Mouse (Mus musculus): ENCODE data around the gene Klrg1. TPM values are rescaled to one million over a fixed set of nuclear protein-coding genes. Genes with fewer than 3 reads are reported as not detected.

The Klrg1 gene
- total RNA-seq, 2 experiments from 2014 or later: 0.44 to 0.56 TPM

- ATAC-seq (ENCODE audit: poor library complexity, severe bottlenecking): peak; percentile 20; the same call in 1 of the 2 replicates
Observed at GRCm38 (mm10) chr6:122293796-122294195, 11.1 kb upstream of the Klrg1 start.

- ATAC-seq (ENCODE audit: poor library complexity, severe bottlenecking): no peak
Observed at GRCm38 (mm10) chr6:122293121-122293520, 10.4 kb upstream of the Klrg1 start.

- 0 out of 2 replicates have a peak, but pooled peaks have one; percentile 23 for ATAC-seq (ENCODE audit: poor library complexity, severe bottlenecking)
Observed at GRCm38 (mm10) chr6:122292184-122292583, 9.5 kb upstream of the Klrg1 start.

GRCm38 (mm10) chr6:122291735-122292134 is 9.1 kb upstream of the Klrg1 start:
- peak; percentile 31 for ATAC-seq (ENCODE audit: poor library complexity, severe bottlenecking)

- ATAC-seq (ENCODE audit: poor library complexity, severe bottlenecking): no peak
Observed at GRCm38 (mm10) chr6:122291264-122291663, 8.6 kb upstream of the Klrg1 start.

- no peak for ATAC-seq (ENCODE audit: poor library complexity, severe bottlenecking)
Observed at GRCm38 (mm10) chr6:122290253-122290652, 7.6 kb upstream of the Klrg1 start.

GRCm38 (mm10) chr6:122289313-122289712 is 6.6 kb upstream of the Klrg1 start:
- no peak for ATAC-seq (ENCODE audit: poor library complexity, severe bottlenecking)

- peak; percentile 33; the same call in 1 of the 2 replicates for ATAC-seq (ENCODE audit: poor library complexity, severe bottlenecking)
Observed at GRCm38 (mm10) chr6:122288263-122288662, 5.6 kb upstream of the Klrg1 start.

- peak; percentile 52; the same call in 1 of the 2 replicates for ATAC-seq (ENCODE audit: poor library complexity, severe bottlenecking)
Observed at GRCm38 (mm10) chr6:122284823-122285222, 2.1 kb upstream of the Klrg1 start.

- ATAC-seq (ENCODE audit: poor library complexity, severe bottlenecking): no peak
Observed at GRCm38 (mm10) chr6:122284304-122284703, 1.6 kb upstream of the Klrg1 start.

- ATAC-seq (ENCODE audit: poor library complexity, severe bottlenecking): no peak
Observed at GRCm38 (mm10) chr6:122283429-122283828, 747 bp upstream of the Klrg1 start.

GRCm38 (mm10) chr6:122276565-122276964 is 6.1 kb downstream of the Klrg1 start:
- ATAC-seq (ENCODE audit: poor library complexity, severe bottlenecking): no peak

GRCm38 (mm10) chr6:122274546-122274945 is 8.1 kb downstream of the Klrg1 start:
- ATAC-seq (ENCODE audit: poor library complexity, severe bottlenecking): peak; percentile 85

- peak; percentile 71 for ATAC-seq (ENCODE audit: poor library complexity, severe bottlenecking)
Observed at GRCm38 (mm10) chr6:122270152-122270551, 12.5 kb downstream of the Klrg1 start.

GRCm38 (mm10) chr6:122269170-122269569 is 13.5 kb downstream of the Klrg1 start:
- no peak for ATAC-seq (ENCODE audit: poor library complexity, severe bottlenecking)

GRCm38 (mm10) chr6:122268561-122268960 is 14.1 kb downstream of the Klrg1 start:
- no peak for ATAC-seq (ENCODE audit: poor library complexity, severe bottlenecking)

GRCm38 (mm10) chr6:122262543-122262942 is 20.1 kb downstream of the Klrg1 start:
- no peak for ATAC-seq (ENCODE audit: poor library complexity, severe bottlenecking)

- ATAC-seq (ENCODE audit: poor library complexity, severe bottlenecking): no peak
Observed at GRCm38 (mm10) chr6:122252146-122252545, 30.5 kb downstream of the Klrg1 start.

- ATAC-seq (ENCODE audit: poor library complexity, severe bottlenecking): no peak
Observed at GRCm38 (mm10) chr6:122250033-122250432, 32.6 kb downstream of the Klrg1 start.

Measured in megakaryocyte, adult 5-6 weeks (primary cell).